Mouse (Mus musculus) stomach, postnatal 0 days (tissue): ENCODE measurements around the gene Dnaic2. TPM values are rescaled to one million over a fixed set of nuclear protein-coding genes. Genes with fewer than 3 reads are reported as not detected.

Experiments used
- ATAC-seq: fragments of 200-750 bp; cut with Nextera tagmentation; 2 replicates; pipeline ENCODE4 v1.8.0; 2017; ENCODE audit not compliant: low FRiP score, low TSS enrichment
- DNase-seq: peaks from one replicate; pipeline ENCODE4 v3.0.0-alpha.2; 2016; ENCODE audit warnings: low spot score
- H3K27ac ChIP-seq: fragments of 300-500 bp; sonication (generic); replicated peaks from 2 replicates; pipeline ENCODE4 v1.5.1; 2014; ENCODE audit warnings: mild to moderate bottlenecking, control low read depth
- H3K27me3 ChIP-seq: fragments of 300-500 bp; sonication (generic); 2 replicates; pipeline ENCODE4 v1.6.1; 2014; ENCODE audit warnings: low read length; ENCODE audit not compliant: control insufficient read depth, insufficient read depth
- H3K36me3 ChIP-seq: fragments of 300-500 bp; sonication (generic); 2 replicates; pipeline ENCODE4 v1.6.1; 2014; ENCODE audit warnings: low read length, mixed read lengths; ENCODE audit not compliant: control insufficient read depth, insufficient read depth
- H3K4me1 ChIP-seq: fragments of 300-500 bp; sonication (generic); replicated peaks from 2 replicates; pipeline ENCODE4 v1.6.1; 2014; ENCODE audit warnings: antibody characterized with exemption; ENCODE audit not compliant: control insufficient read depth, insufficient read depth
- H3K4me2 ChIP-seq: fragments of 300-500 bp; sonication (generic); replicated peaks from 2 replicates; pipeline ENCODE4 v1.6.1; 2014; ENCODE audit warnings: low read depth, mild to moderate bottlenecking, control low read depth, moderate library complexity
- H3K4me3 ChIP-seq: fragments of 300-500 bp; sonication (generic); 2 replicates; pipeline ENCODE4 v1.5.1; 2014; ENCODE audit warnings: low read depth, low read length, control low read depth
- H3K9ac ChIP-seq: fragments of 300-500 bp; sonication (generic); 2 replicates; pipeline ENCODE4 v1.6.1; 2014; ENCODE audit warnings: mild to moderate bottlenecking, low read length, control low read depth, mixed read lengths
- H3K9me3 ChIP-seq: fragments of 300-500 bp; sonication (generic); 2 replicates; pipeline ENCODE4 v1.6.1; 2016; ENCODE audit warnings: low read length; ENCODE audit not compliant: control insufficient read depth
- CTCF ChIP-seq: IDR thresholded peaks from 2 replicates; pipeline ENCODE4 v1.5.1; 2016; ENCODE audit warnings: antibody characterized with exemption, low read depth, mild to moderate bottlenecking, moderate library complexity
- EP300 ChIP-seq: optimal IDR thresholded peaks from 2 replicates; pipeline ENCODE3; 2016; ENCODE audit warnings: antibody characterized with exemption
- WGBS: fragments of 180-500 bp; shearing (Covaris S2); extraction: QIAGEN DNeasy Blood & Tissue Kit; methylation state at CpG from one replicate; pipeline ENCODE4 v1.1.7; 2014; 5-methylcytosine and 5-hydroxymethylcytosine counted together
- polyA plus RNA-seq: library from polyadenylated mRNA; unstranded; fragments of >200 nt; fragmentation: Nextera tagmentation; extraction: Ambion mirVana; gene quantifications from 2 replicates; pipeline ENCODE4 v1.2.1, GENCODE M21; 2015

The Dnaic2 gene
- polyA plus RNA-seq, 1 experiment from 2014 or later, result 0.35 TPM

DNA sequence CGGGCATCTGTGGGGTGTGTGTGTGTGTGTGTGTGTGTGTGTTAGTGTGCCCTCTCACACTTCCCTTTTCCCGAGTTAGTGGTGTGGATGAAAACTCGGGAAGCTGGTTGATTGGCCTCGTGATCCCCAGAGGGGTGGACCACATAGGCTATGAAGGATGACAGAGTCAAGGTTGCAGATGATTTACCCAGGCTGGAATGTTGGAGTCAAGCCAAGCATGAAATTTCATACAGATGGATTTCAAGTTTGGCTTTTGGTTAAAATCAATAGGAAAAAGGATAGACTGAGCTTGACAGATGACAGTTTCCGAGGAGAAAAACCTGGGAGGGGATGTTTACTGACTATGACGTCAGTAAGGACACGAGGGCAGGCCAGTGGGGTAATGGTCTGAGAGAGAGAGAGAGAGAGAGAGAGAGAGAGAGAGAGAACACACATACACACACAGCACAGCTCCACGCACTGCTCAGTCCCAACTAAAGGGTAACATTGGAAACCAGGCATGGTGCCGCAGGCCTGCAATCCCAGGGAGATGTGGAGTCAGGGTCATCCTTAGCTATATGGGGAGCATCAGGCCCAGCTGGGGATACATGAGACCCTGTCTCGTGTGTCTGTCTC is 39.5 kb upstream of the Dnaic2 start:
- Histone ChIP-seq H3K27me3 (no peaks in the 10 kb centered on the region), H3K4me2 (no peak overlapping the region), H3K27ac (no peak overlapping the region), H3K36me3 (no peaks in the 10 kb centered on the region), H3K4me3 (no peak overlapping the region), H3K4me1 (no peaks in the 10 kb centered on the region), H3K9ac (no peak overlapping the region), H3K9me3 (no peaks in the 10 kb centered on the region)
- WGBS, result 22% methylated on average over 9 of the region's 10 CpGs
- ATAC-seq (peak; percentile 34; the same call in 1 of the 2 replicates), DNase-seq (no peak)
- TF ChIP-seq EP300 (no peak), CTCF (no peak)

DNA sequence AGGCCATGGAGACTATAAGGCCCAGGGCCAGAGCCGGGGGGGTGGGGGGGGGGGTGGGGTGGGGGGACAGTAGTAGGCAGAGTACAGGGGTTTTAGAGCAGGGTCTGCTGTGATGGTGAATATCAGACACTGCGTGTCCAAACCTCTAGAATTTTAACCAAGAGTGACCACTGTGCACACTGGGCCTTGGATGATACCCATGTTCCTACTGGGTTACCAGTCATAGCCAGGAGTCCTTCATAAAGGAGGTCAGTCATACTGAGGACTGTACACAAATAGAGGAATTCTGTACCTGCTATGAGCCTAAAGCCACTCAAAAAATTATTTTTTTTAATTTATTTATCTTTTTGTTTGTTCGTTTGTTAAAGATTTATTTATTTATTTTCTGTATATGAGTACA is 38.5 kb upstream of the Dnaic2 start:
- H3K4me1 ChIP-seq, result no peaks in the 10 kb centered on the region
- TF ChIP-seq CTCF (no peak), EP300 (no peak)
- H3K36me3 ChIP-seq, result no peaks in the 10 kb centered on the region
- H3K9me3 ChIP-seq, result no peaks in the 10 kb centered on the region
- no peak overlapping the region for H3K4me3 ChIP-seq
- no peak for DNase-seq
- no peak overlapping the region for H3K27ac ChIP-seq
- 87% methylated on average over 3 of the region's 3 CpGs for WGBS
- no peak overlapping the region for H3K9ac ChIP-seq
- H3K27me3 ChIP-seq, result no peaks in the 10 kb centered on the region
- H3K4me2 ChIP-seq, result no peak overlapping the region
- no peak for ATAC-seq

DNA sequence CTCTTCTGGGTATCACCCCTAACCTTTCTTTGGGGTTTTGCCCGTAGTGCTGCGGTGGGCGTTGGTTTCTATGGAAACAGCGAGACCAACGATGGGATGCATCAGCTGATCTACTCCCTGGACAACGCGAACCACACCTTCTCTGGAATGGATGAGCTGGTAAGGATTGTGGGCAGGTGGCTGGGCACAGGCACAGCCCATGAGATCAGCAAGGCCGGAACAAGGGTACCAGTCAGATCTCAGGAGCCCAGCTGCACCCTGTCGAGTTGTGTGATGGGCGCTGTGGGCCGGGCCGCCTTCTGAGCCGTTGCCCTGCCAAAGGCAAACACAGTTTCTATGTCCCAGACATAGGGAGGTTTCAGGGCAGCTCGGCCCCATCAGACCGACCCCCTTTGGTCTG is 37.0 kb upstream of the Dnaic2 start:
- Histone ChIP-seq H3K4me2 (no peak overlapping the region), H3K9me3 (no peaks in the 10 kb centered on the region), H3K4me3 (no peak overlapping the region), H3K4me1 (no peaks in the 10 kb centered on the region), H3K9ac (no peak overlapping the region), H3K27me3 (no peaks in the 10 kb centered on the region), H3K27ac (no peak overlapping the region), H3K36me3 (no peaks in the 10 kb centered on the region)
- DNase-seq (no peak), ATAC-seq (no peak)
- TF ChIP-seq EP300, result no peak
- TF ChIP-seq CTCF, result no peak
- WGBS, result 88% methylated on average over 15 of the region's 15 CpGs

DNA sequence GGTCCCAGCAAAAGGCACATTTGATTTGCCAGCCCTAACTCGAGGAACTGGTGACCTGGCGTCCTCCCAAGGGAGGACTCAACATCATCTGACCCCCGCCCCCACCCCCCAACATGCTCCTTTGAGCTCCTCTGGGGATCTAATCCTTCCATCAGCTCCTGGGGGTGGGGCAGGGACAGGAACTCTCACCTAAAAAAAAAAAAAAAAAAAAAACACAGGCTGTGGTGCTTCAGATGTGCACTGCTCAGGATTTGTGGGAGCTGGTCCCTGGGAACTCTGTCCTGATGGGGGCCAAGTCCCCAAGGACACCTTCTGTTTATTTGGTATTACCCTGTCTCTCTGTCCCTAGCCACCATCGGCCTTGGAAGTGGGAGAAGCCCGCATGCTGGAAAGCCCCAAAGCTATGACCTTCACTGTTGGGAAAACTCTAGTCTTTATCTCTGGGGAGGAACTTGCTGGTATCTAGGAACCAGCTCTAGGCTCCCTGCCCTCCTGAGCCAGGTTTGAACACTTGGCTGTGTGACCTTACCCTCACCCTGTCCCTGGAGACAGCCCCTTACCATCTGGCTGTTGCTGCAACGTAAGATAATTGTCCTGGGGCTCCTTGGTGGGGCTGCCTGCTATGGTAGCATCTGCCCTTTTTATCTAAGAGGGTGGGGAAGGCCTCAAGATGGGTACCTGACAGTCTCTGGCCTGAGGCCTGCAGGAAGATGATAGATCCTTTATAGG is 35.6 kb upstream of the Dnaic2 start:
- TF ChIP-seq EP300, result no peak
- no peak for TF ChIP-seq CTCF
- 60% methylated on average over 6 of the region's 6 CpGs for WGBS
- no peaks in the 10 kb centered on the region for H3K36me3 ChIP-seq
- no peaks in the 10 kb centered on the region for H3K9me3 ChIP-seq
- no peak for ATAC-seq
- no peak overlapping the region for H3K4me3 ChIP-seq
- no peaks in the 10 kb centered on the region for H3K27me3 ChIP-seq
- H3K27ac ChIP-seq, result no peak overlapping the region
- no peak overlapping the region for H3K4me2 ChIP-seq
- no peaks in the 10 kb centered on the region for H3K4me1 ChIP-seq
- no peak overlapping the region for H3K9ac ChIP-seq
- no peak for DNase-seq

DNA sequence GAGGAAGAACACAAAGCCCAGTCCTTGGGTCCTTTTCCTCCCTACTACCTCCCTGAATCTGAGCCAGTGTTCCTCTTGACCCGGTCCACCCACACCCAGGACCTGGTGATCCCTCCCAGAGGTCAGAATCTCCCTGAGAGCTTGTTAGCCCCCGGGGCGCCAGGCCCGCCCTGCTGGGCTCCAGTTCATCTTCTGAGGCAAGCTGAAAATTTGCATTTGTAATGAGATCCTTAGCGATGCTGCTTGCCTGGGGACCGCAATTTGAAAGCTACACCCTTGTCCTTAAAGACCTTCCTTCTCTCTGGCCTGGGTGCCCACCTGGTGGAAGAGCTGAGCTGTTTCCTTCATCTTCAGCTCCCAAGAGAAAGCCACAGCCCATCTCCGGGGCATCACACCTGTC is 34.6 kb upstream of the Dnaic2 start:
- TF ChIP-seq CTCF, result no peak
- no peak for TF ChIP-seq EP300
- Histone ChIP-seq H3K9ac (no peak overlapping the region), H3K4me3 (no peak overlapping the region), H3K9me3 (no peaks in the 10 kb centered on the region), H3K36me3 (no peaks in the 10 kb centered on the region; the same call in 1 of the 2 replicates), H3K27ac (no peak overlapping the region), H3K27me3 (no peaks in the 10 kb centered on the region), H3K4me1 (no peaks in the 10 kb centered on the region), H3K4me2 (no peak overlapping the region)
- DNase-seq (no peak), ATAC-seq (no peak)
- WGBS, result 60% methylated on average over 7 of the region's 7 CpGs

DNA sequence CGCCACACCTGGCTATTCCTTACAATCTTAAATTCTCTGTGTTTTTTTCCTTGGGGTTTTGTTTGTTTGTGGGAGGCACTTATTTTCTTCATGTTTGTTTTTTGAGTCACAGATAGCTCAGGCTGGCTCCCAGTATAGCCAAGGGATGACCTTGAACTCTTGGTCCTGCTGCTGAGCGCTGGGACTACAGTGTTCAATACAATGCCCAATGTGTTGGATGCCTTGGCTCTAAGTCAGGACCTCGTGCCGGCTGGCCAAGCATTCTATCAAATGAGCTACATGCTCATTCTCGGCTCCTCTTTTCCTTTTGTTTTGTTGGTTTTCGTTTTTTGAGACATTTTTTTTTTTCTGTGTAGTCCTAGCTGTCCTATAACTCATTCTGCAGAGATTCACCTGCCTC is 33.8 kb upstream of the Dnaic2 start:
- Histone ChIP-seq H3K36me3 (no peaks in the 10 kb centered on the region; the same call in 1 of the 2 replicates), H3K9ac (no peak overlapping the region), H3K9me3 (no peaks in the 10 kb centered on the region), H3K27ac (no peak overlapping the region), H3K4me2 (no peak overlapping the region), H3K27me3 (no peaks in the 10 kb centered on the region), H3K4me1 (no peaks in the 10 kb centered on the region), H3K4me3 (no peak overlapping the region)
- DNase-seq (no peak), ATAC-seq (no peak)
- 88% methylated on average over 6 of the region's 6 CpGs for WGBS
- TF ChIP-seq EP300, result no peak
- TF ChIP-seq CTCF, result no peak
